Mouse (Mus musculus): ENCODE measurements at regions not wholly inside any gene's neighbourhood (a gene's known extent, or its start where the extent isn't known, plus 50 kb on each side); places are given as distances from the start of the nearest gene placed in this dataset.
"Not testable (repeated sequence)": the region's sequence is repeated elsewhere in the genome, so short reads cannot be mapped to it uniquely, and the experiment has no call there.

DNA sequence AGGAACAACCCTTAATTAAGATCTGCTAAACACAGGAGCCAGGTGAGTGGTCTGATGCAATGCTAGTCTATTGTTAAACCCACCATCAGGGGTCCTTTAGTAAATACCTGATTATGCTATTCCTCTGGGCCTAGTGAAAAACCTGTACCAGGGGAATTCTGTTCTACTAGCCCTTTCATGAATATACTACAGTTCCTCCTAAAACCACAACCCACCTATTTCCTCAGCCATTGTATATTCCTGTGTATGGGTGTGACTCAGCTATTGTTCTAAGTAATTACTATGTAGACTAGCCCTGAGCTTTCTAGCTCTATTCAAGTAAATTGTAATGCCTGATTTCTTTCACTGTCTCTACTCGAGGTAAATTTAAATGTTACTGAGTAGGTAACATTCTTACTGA is 57.0 kb upstream of the Egfem1 start:
- not testable (repeated sequence) for H3K4me1 ChIP-seq; H3K4me2 ChIP-seq (replicated peaks); H3K36me3 ChIP-seq; ATAC-seq (ENCODE audit: low FRiP score); H3K4me3 ChIP-seq; H3K27me3 ChIP-seq; H3K9ac ChIP-seq; H3K27ac ChIP-seq; H3K9me3 ChIP-seq (replicated peaks)
- 58% methylated on average over 1 of the region's 1 CpGs for WGBS

DNA sequence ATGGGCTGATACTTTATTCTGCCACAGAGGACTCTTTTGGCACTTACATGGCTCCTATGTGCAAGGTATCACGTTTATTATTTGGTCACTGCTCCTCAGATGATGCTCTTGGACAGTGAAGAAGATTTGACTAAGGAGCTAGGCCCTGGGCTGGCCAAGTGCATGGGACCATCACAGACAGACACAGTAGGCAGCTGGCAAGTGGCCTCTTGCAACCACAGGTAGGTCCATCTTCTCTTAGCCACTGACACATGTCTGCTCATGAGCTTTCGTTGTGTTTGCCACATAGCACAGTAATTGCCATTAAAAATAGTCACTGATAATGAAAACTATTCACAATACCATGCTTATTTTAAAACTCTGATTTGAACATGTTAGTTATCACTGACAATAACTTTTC is 54.1 kb upstream of the Egfem1 start:
- Histone ChIP-seq H3K9ac (no peak overlapping the region), H3K4me3 (no peak overlapping the region)
- WGBS, result 76% methylated on average over 2 of the region's 2 CpGs

DNA sequence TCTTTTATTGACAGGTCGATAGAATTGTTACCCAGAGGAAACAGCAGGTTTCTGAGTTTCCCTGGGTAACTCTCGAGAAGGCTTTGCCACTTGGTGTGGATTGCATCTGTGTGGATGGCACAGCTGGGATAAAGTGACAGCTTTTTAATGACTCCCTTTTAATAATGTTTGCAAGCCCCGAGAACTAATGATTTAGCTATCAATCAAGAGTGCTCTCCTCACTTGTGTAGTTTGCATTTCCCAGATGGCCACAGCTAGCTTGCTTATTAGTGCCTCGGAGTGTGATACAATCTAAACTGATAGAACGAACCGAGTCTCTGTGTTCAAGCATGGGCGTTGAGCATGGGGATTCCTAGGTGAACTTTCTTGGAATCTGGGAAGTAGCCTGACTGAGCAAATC is 51.0 kb upstream of the Egfem1 start:
- H3K27me3 ChIP-seq, result 0 out of 2 replicates have a peak, but pooled peaks cover 7% of the 10 kb centered on the region
- no peak overlapping the region for H3K4me3 ChIP-seq
- WGBS, result 40% methylated on average over 7 of the region's 7 CpGs
- no peaks in the 10 kb centered on the region for H3K9me3 ChIP-seq (replicated peaks)
- peak; percentile 64 for ATAC-seq (ENCODE audit: low FRiP score)
- H3K4me2 ChIP-seq (replicated peaks), result no peak overlapping the region
- no peaks in the 10 kb centered on the region for H3K36me3 ChIP-seq
- no peaks in the 10 kb centered on the region for H3K4me1 ChIP-seq
- H3K9ac ChIP-seq, result no peak overlapping the region
- H3K27ac ChIP-seq, result no peak overlapping the region

More for the DNA sequence above, 54.1 kb upstream of the Egfem1 start:
- H3K36me3 ChIP-seq, result no peaks in the 10 kb centered on the region
- H3K9me3 ChIP-seq (replicated peaks), result no peaks in the 10 kb centered on the region
- H3K4me2 ChIP-seq (replicated peaks), result no peak overlapping the region
- H3K27me3 ChIP-seq, result no peaks in the 10 kb centered on the region
- H3K27ac ChIP-seq, result no peak overlapping the region
- no peak for ATAC-seq (ENCODE audit: low FRiP score)
- H3K4me1 ChIP-seq, result no peaks in the 10 kb centered on the region

DNA sequence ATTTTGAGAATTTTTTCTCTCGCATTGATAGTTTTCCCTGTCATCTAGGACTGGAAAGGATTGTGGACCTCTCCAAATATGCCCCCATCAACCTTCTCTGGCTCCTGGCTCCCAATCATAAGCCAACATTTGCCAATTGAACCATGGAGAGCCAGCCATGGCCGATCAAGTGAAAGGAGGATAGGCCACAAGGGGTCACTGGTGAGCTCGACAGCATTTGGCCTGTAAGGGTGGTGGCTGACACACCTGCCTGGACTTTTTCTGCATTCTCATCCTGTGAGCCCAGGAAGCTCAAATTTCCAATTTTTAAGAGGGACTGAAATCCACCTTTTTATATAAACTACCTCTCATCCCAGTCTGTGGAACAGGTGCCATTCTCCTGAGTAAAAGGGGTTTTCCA is 50.0 kb upstream of the Egfem1 start:
- ATAC-seq (ENCODE audit: low FRiP score), result no peak
- H3K9ac ChIP-seq, result no peak overlapping the region
- no peaks in the 10 kb centered on the region for H3K9me3 ChIP-seq (replicated peaks)
- H3K4me1 ChIP-seq, result no peaks in the 10 kb centered on the region
- no peak overlapping the region for H3K4me3 ChIP-seq
- no peak overlapping the region for H3K4me2 ChIP-seq (replicated peaks)
- H3K36me3 ChIP-seq, result no peaks in the 10 kb centered on the region
- WGBS, result 48% methylated on average over 3 of the region's 3 CpGs
- H3K27ac ChIP-seq, result no peak overlapping the region
- H3K27me3 ChIP-seq, result 0 out of 2 replicates have a peak, but pooled peaks cover 7% of the 10 kb centered on the region

All from hindbrain, embryonic 12.5 days (tissue).